Mouse (Mus musculus) retina, postnatal 1 day (tissue): ENCODE measurements around the gene Phf21a.

Experiments used
- DNase-seq: peaks from one replicate; pipeline ENCODE4 v3.0.0-alpha.2; 2012

Phf21a gene

GRCm38 (mm10) chr2:92240299-92240698 is 147.4 kb downstream of the Phf21a start:
- DNase-seq: no peak

GRCm38 (mm10) chr2:92240816-92241215 is 147.9 kb downstream of the Phf21a start:
- DNase-seq: no peak

DNA sequence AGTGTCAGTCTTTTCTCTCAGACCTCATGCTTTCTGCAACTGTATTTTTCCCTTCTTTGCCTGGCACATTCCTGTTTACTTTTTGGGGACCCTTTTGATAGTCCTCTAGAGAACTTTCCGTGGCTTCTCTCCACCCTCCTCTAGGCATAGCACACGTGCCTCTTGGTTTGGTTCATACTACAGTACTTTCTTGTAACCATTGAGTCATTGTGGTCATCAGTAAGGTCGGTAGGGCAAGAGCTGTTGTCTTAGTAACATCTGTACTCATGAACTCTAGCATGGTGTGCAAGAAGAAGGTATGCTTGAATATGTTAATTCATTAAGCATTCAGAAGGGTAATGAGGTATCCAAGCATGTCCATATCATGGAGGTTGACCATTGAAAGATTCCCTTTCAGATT is 148.4 kb downstream of the Phf21a start:
- DNase-seq: no peak

DNA sequence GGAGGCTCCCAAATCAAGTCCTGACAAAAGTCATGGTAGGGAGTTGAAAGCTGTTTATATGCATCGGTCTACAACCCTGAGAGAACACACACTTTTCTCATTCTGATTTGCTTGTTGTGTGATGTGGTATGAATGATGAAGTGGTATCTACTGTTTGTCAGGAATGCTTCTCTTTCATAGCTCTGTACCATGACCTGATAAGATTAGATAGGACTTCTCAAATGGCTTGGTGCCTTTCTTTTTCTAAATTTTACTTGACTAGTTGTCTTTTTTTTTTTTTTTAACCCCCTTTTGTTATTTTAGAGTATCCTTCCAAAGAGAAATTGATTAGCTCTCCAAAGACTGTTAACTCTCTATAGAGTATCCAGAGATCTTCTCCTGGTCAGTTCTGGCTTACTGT is 153.2 kb downstream of the Phf21a start:
- DNase-seq: no peak

DNA sequence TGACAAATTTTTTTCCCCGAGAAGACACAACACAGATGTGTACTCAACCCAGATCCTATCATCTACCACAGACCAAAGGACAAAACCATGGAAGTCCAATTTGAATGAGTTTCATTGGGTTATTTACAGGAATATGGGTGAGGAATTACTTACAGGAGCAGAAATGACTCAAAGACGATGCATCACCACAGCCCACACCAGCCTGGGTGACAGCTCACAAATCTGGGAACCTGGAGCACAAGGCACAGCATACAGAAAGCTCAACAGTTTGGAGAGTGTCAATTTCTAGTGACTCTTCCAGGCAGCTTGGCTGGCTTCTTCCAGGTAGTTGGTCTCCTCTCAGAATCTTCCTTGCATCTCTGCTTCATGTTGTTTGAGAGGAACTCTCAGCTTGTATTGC is 154.8 kb downstream of the Phf21a start:
- no peak for DNase-seq

DNA sequence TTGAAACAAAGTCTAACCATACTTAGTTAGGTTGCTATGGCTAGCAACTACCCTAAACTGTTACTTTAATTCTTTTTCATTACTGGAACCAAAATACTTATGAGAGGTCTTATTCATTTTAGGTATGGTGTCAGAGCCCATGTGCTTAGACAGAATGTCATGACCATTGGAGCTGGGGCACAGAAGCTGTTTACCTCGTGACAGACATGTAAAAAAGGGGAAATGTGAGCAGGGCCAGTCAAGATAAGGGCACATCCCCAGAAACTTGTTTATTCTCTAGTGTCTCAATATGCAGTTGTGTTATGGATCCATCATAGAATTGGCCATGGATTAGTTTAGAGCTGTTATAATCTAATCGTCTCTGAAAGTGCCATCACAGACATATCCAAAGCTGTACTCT is 157.6 kb downstream of the Phf21a start:
- no peak for DNase-seq

DNA sequence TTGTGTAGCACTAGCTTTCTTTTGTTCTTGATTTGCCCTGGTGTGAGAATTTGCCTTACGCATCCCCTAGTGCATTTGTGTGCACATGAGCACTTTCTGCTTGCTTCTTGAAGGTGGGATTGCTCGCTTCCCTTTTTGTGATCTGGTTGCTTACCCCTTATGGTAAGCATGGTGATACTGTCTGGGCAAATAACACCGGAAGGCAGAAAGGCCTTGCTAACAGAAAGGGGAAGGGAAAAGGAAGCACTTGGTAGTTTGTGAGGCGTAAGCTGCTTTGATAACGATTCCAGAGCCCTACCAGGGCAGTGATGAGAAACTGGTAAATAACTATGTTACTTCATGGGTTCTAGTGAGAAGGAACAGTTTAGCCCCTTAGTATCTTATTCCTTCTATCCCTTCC is 160.9 kb downstream of the Phf21a start:
- DNase-seq: no peak

- DNase-seq: no peak
Measured at GRCm38 (mm10) chr2:92256141-92256540, 163.2 kb downstream of the Phf21a start.

DNA sequence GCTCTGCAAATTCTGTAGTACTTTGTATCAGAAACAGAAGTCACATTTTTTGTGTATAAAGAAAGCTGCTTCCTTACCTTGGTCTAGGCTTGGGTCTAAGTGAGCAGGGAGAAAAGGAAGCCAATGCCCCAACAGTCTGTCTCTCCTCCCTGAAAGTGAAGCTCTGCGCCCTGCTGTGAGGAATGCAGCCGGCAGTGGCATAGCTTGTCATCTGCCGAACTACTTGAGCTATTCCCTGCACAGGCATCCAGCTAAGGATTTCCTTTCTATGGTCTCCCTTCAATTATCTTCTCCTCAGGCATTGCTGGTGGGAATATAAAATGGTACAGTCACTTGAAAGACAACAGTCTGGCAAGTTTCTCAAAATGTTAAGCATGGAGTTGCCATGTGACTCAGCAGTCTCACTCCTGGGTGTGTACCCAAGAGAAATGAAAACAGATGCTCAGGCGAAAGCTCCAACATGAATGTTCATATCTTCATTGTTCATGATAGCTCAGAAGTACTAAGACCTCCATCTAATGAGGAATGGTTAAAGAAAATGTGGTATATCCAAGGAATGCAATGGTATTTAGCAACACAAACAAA is 164.5 kb downstream of the Phf21a start:
- DNase-seq: no peak

- DNase-seq: no peak
Measured at GRCm38 (mm10) chr2:92259924-92260323, 167.0 kb downstream of the Phf21a start.

DNA sequence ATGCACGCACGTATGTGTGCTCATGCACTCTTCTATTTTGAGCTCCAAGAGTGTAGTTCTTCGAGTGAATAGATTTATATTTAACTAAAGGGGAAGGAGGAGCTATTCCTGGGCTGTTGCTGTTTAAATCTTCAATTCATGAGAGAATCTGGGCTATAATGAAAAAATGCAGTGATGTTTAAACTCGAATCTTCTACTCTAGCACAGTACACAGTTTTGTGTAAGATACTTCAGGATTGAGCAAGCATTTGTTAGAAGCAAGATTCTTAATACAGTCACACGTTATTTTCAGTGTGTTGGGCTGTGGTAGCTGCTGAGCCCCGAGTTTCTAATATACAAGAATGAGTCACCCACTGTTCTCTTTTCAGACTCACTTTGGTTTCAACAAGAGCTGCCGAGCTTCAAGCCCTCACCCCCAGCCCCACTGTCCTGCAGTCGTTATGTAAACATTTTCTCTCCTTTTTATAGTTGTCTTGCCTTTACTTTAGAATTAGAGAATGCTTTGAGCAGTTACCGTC is 173.2 kb downstream of the Phf21a start:
- no peak for DNase-seq

GRCm38 (mm10) chr2:92269227-92269626 is 176.3 kb downstream of the Phf21a start:
- DNase-seq: no peak

GRCm38 (mm10) chr2:92272510-92272909 is 179.6 kb downstream of the Phf21a start:
- DNase-seq: no peak

GRCm38 (mm10) chr2:92273101-92273801 is 180.3 kb downstream of the Phf21a start:
- DNase-seq: no peak

DNA sequence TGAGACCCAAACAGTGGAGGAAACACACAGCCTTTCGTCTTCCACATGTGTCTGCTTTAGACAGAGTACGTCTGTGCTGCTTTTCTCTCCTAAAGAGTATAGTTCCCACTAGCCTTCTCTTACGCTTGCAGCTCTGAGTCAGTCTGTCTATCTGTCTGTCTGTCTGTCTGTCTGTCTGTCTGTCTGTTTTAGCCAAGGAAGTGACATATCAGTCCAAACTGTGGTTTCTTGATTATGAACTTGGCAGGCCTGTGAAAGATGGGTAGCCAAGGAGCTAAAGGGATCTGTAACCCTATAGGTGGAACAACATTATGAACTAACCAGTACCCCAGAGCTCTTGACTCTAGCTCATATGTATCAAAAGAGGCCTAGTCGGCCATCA is 180.9 kb downstream of the Phf21a start:
- no peak for DNase-seq

DNA sequence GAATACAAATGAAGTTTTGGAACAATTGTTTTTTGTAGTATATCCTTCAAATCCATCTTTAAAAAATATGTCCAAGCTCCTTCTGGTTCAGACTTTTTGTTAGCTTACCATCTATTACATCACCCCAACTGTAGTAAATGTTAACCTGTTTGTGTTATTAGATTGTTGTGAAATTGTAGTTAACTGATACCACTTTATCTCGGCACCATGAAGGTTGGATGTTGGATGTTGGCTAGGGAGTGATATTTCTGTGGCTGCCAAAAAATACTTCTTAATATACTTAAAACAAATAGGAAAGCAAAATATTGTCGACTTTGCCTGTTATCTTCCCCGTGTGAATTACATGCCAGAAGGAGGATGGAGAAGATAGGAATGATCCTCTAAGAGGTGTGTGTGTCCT is 184.9 kb downstream of the Phf21a start:
- no peak for DNase-seq

DNA sequence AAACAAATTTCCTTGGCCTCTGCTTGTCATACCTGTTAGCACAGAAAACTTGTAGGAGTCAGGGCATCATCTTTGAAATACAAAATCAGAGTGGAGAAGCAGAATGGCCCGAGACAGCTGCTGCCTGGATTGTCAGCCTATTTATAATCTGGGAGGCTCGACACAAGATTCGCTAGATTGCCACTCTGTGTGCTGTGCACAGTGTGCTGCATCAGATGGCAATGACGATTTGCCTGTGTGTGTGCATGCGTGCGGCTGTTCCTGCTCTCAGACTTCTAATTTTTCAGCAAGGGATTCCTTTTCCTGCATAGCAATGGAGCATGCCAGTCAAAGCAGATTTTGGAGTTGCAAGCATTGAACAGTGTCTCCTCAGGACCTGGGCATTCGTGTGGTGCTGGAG is 185.7 kb downstream of the Phf21a start:
- no peak for DNase-seq

DNA sequence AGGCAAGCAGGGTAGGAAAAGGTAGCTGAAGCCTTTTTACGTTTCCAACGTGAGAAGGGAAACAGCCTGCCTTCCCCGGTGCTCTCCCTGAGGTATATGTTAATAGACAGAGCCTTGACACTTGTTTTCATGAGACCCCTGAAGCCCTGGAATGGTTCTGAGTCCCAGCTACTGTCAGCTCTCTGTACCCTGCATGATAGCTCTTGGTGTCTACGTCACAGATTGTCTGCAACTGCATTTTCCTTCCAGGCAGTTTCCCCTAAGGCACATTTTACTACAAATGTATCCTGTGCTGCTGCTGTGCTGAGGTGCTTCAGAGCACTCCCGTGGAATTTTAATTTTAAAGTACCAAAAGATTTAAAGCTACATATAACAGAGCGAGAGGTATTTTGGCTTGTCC is 186.5 kb downstream of the Phf21a start:
- DNase-seq: peak; percentile 22

DNA sequence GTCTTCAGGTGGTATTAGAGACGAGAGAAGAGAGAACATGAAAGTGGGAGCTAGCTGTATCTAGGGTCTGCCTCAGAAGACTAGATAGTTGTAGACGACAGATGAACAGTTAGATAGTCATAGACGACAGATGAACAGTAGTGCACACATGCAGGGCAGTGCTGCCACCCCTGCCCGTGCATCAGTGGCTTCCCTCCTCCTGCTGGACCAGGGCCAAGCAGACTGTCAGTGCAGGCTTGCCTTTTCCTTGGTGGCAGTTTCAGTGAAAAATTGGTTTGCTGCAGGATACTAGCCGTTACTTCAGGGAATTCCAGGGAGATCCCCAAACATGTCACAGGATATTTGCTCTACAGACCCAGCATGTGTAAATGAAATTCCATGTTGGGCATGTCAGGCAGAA is 192.7 kb downstream of the Phf21a start:
- DNase-seq: peak; percentile 27

GRCm38 (mm10) chr2:92289335-92289734 is 196.4 kb downstream of the Phf21a start:
- DNase-seq: no peak

GRCm38 (mm10) chr2:92291526-92291925 is 198.6 kb downstream of the Phf21a start:
- no peak for DNase-seq

DNA sequence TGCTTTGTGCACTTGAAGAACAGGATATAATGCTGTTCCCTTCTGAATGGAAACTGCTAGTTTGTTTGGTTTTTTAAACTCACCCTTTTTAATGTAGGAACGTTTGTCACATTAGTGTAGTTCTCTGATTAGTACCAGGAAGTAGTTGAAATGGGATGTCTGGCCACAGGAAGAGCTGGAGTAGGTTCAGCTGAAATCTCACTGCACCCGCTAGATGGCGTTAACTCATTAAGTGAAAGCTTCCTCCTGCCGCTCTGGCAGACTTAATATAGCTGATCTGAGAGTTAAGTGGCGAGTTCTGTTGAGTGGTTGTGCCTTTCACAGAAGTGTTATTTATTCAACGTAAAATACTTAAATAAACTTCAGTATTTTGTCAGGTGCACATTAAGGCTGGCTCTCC is 203.5 kb downstream of the Phf21a start:
- peak; percentile 89 for DNase-seq

- DNase-seq: peak; percentile 40
Measured at GRCm38 (mm10) chr2:92299896-92300295, 207.0 kb downstream of the Phf21a start.

DNA sequence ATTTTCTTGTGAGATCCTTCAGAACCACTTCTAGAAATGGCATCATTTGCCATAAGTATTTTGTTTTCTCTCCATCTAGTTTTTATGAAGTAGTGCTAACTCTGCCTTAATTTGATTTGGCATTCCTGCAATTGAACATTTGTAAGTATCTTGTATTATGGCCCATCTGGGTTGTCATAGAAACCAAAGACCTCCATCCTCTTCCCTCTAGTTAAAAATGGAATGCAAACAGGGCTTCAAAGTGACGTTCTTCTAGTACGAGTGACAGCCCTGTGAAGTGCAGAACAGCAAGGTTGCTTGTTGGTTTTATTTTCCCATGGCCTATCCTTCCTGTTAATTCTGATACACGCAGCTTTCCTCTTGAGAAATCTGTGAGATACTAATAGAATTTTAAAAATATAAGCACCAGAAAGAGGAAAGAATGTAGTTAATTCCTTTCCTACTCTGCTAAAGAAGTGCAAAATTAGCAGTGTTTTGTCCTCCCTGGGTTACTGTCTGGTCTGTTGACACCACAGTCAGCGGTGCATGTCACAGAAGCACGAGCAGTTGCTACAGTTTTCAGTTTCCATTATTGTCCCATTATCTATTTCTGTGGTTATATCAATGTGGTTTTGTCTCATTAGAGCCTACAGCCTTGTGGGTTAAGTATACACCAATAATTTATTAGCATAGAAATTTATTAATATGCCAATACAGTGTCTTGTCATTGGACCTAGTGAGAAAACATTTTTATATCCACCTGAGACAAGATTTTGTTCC is 209.1 kb downstream of the Phf21a start:
- DNase-seq: no peak
